Mouse (Mus musculus): ENCODE data around the gene Dag1. TPM values are rescaled to one million over a fixed set of nuclear protein-coding genes. Genes with fewer than 3 reads are reported as not detected.

Dag1 gene
- total RNA-seq, 2 experiments from 2014 or later: 232 to 238 TPM

Other genes with a start within 250 kb of the Dag1 start
- 1 to 10 TPM; 4.7 to 8.3 TPM for gene Gmppb, start 214.7 kb downstream of the Dag1 start, total RNA-seq (2021)
- gene Amigo3, start 210.8 kb downstream of the Dag1 start, total RNA-seq (2021): 1 to 10 TPM; 1.0 to 2.4 TPM
- not detected for gene Mst1, start 183.5 kb downstream of the Dag1 start, total RNA-seq (2021)
- 100 to 1,000 TPM; 154 to 161 TPM for gene Rnf123, start 180.6 kb downstream of the Dag1 start, total RNA-seq (2021)
- gene Apeh, start 169.4 kb downstream of the Dag1 start, total RNA-seq (2021): 10 to 100 TPM; 37.9 to 38.3 TPM
- gene Bsn, start 73.6 kb downstream of the Dag1 start, total RNA-seq (2021): under 1 TPM; 0.11 to 0.29 TPM
- gene Nicn1, start 26.5 kb upstream of the Dag1 start, total RNA-seq (2021): 1 to 10 TPM; 9.3 to 9.8 TPM
- gene Amt, start 32.9 kb upstream of the Dag1 start, total RNA-seq (2021): 1 to 10 TPM in 1 of 2 experiments, under 1 TPM in 1; 0.76 to 1.3 TPM
- gene Rhoa, start 42.2 kb upstream of the Dag1 start, total RNA-seq (2021): 100 to 1,000 TPM; 159 to 177 TPM
- 10 to 100 TPM; 24.7 to 26.9 TPM for gene Tcta, start 42.2 kb upstream of the Dag1 start, total RNA-seq (2021)
- gene Gpx1, start 74.9 kb upstream of the Dag1 start, total RNA-seq (2021): 10 to 100 TPM; 86.5 to 98.0 TPM
- gene Usp4, start 83.9 kb upstream of the Dag1 start, total RNA-seq (2021): 10 to 100 TPM; 56.6 to 62.4 TPM
- gene 1700102P08Rik, start 128.8 kb upstream of the Dag1 start, total RNA-seq (2021): under 1 TPM; 0.31 to 0.42 TPM
- gene Ccdc36, start 164.5 kb upstream of the Dag1 start, total RNA-seq (2021): under 1 TPM in 1 of 2 experiments, not detected in 1; 0.16 TPM
- gene BC048562, start 172.5 kb upstream of the Dag1 start, total RNA-seq (2021): not detected
- 10 to 100 TPM; 15.6 to 17.5 TPM for gene Ccdc71, start 196.6 kb upstream of the Dag1 start, total RNA-seq (2021)
- 1 to 10 TPM; 4.1 to 4.6 TPM for gene Klhdc8b, start 197.6 kb upstream of the Dag1 start, total RNA-seq (2021)
- gene Lamb2, start 215.8 kb upstream of the Dag1 start, total RNA-seq (2021): 100 to 1,000 TPM; 118 to 125 TPM
- gene Usp19, start 226.6 kb upstream of the Dag1 start, total RNA-seq (2021): 10 to 100 TPM; 85.9 to 92.0 TPM
- gene Qars, start 243.7 kb upstream of the Dag1 start, total RNA-seq (2021): 10 to 100 TPM; 65.9 to 72.6 TPM